Mouse (Mus musculus): Measurements from ENCODE around the gene Susd4.
A peak's percentile ranks its signal among the peaks of the same experiment; 100 is the strongest.

Susd4 gene

GRCm38 (mm10) chr1:182763716-182764461, at the start of gene Susd4:
Susd4 (plus strand) TSS chr1:182763860.
- DNase-seq (ENCODE audit: low read depth, low spot score), result peak; percentile 97

- DNase-seq (ENCODE audit: low read depth, low spot score), result no peak
These were observed 49.3 kb upstream of the Susd4 start for GRCm38 (mm10) chr1:182714236-182714935.

GRCm38 (mm10) chr1:182727541-182727940, 36.1 kb upstream of the Susd4 start:
- DNase-seq (ENCODE audit: low read depth, low spot score), result peak; percentile 48

DNA sequence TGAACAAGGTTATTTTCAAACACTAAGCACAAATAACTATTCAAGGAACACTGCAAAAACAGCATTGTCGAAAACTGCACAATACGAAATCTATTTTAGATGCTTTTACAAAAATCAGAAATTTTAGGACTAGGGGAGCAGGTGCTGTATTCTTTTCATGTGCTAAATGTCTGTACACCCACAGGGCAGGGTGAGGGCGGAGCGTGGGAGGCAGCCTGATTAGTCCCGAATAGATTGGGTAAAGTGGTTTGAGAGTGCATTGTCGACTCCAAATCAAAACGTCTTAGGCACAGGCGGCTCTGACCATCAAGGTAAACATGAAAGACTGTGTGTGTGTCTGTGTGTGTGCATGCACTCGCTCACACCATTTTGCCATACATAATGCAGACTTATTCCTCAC, 34.7 kb upstream of the Susd4 start:
- DNase-seq (ENCODE audit: low read depth, low spot score), result peak; percentile 36

DNA sequence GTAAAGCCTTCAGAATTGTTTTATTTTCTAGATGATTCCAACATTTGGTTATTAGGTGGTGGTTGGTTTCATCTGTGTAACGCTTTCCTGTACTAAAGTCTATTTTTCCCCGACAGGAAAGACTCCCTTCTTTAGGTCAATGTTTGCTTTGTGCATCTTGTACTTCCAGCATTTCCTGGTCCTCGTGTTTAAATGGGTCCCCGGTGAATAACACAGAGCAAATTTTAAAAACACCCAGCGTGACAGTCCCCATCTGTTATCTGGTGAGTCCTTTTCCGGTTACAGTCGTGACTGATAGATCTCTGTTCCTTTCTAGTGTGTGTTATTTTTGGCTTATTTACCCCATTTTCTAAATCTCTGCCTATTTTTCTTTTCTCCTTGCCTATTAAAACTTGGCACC, 31.0 kb upstream of the Susd4 start:
- DNase-seq (ENCODE audit: low read depth, low spot score), result no peak

DNA sequence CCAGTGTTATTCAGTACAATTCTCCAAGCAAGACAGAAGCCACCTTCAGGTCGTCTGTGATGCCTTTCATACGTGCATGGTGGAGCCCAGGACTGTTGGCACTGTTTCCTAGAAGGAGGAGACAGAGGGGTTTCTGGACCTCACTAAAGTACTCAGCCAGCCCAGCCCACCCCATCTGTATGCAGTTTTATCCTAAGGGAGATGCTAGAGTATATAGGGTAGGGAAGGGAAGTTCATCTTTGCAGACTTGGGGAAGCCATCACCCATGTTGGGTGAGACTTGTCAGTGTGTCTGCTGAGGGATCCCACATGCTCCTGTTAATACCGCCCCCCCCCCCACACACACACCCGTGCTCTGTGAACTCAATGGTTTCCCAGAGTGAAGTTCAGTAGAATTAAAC, 27.8 kb upstream of the Susd4 start:
- DNase-seq (ENCODE audit: low read depth, low spot score), result no peak

DNA sequence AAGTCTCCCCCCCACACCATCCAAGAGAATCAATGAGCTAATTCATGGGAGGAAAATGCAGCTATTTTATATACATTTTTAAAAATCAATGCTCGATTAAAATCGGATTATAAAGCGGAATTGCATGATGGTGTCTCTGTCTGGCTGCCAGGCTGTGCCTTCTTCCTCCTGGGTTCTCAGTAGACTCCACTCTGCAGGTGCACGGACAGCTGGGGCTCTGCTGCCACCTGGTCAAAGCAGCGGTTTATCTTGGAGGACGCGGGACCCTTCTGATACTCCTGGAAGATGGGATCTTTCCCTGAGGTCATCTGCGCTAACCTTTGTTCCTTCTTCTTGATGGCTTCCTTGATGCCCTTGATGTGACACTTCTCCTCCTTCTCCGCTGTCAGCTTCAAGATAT, 16.6 kb upstream of the Susd4 start:
- DNase-seq (ENCODE audit: low read depth, low spot score), result no peak

DNA sequence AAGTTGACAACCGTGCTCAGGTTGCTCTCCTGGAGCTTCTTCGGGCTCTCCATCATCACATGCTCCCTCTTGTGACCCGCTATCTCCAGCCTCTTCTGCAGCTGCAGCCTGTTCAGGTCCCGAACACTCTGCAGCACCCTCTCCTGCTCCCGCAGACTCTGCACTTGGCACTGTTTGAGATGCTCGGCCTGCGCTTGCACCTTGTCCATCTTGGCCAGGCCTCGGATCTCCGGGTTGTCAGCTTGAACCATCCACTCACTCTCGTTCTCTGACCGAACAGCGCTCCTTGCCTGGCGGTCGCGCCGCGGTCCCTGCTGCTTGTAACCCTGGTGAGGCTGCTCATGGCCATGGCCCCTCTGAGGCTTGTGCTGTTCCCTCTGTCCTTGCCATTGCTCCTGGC, 15.8 kb upstream of the Susd4 start:
- DNase-seq (ENCODE audit: low read depth, low spot score), result no peak

DNA sequence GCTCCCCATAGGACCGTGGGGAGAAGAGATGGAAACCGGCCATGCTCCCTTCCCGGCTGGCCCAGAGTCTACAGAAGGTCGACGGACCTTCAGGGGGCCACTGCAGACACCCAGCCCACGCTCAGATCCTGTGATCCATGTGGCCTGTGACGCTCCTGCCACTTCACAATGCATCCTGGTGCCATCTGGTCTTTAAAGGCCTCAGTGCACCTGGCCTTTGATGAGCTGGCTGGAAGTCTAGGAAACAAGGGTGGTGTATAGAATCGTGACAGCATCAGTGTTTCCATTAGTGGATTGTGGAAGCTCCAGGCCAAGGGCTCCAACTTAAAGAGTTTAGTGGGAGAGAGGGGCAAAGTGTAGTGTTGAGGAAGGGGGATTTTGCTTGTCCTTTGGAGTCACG, 14.6 kb upstream of the Susd4 start, which contains the start of gene Ccdc185:
TSS of gene Ccdc185 (minus strand) at position 101 of the 400 bp plus-strand sequence.
- no peak for DNase-seq (ENCODE audit: low read depth, low spot score)

DNA sequence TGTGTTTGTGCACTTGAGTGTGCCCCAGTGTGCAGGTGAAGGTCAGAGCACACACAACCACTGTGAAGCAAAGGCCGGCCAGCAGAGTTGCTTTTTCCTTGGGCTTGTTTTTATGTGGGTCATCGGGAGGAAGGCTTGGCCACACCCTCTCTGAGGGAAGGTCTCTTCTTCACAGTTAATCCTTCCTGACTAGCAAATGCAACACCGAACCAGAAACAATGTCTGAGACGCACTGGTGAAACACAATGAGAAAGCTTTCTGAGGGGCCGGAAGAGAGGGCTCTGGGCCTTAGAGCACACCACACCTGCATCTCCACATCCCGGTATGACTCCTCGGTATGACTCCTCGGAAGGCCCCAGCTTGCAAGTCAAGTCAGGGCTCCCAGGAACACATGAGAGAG, 12.4 kb upstream of the Susd4 start:
- DNase-seq (ENCODE audit: low read depth, low spot score), result no peak

DNA sequence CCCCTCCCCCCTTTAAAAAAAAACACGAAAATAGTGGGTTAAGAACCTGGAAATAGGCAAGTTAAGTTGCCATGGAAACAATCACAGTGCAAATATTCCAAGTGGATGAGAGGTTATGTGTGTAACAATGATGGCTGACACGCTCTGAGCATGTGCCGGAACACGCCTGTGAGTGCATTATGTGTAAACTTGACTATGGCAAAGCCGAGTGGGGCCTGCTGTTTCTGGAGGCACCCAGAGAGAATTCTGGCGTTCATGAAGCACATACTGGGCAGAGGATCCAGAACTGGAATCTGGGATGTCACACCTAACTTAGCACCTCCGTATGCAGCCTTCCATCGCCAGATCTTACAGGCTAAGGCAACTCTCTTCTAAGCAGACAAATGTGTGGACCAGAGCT, 10.0 kb upstream of the Susd4 start:
- DNase-seq (ENCODE audit: low read depth, low spot score), result peak; percentile 49

- no peak for DNase-seq (ENCODE audit: low read depth, low spot score)
These were observed 8.8 kb upstream of the Susd4 start for GRCm38 (mm10) chr1:182754865-182755264.

GRCm38 (mm10) chr1:182758783-182759182, 4.9 kb upstream of the Susd4 start:
- no peak for DNase-seq (ENCODE audit: low read depth, low spot score)

DNA sequence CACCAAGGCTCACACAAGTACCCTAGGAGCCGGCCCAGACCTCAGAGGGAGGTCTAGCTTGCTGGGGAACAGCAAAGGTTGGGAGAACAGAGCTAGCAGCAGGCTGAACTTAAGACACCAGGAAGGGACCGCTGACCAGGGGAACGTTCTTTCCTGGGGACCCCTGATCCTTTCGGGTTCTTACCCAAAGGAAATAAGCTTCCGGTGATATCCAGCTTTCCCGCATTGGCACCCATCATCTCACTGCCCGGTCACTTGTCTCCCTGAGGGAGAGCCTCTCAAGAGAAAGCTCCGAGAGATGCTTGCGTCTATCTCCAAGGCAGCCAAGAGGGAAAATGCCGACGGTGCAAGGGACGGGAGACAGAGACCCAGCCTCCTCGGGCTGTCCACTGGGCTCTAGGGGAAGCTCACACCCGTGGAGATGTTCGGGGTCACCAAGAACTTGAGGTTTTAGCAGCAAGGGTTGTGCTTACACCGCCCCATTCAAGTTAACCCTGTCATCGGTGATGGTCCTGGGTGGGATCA, 407 bp upstream of the Susd4 start:
- DNase-seq (ENCODE audit: low read depth, low spot score), result no peak

GRCm38 (mm10) chr1:182764541-182765281, 1.1 kb downstream of the Susd4 start:
- DNase-seq (ENCODE audit: low read depth, low spot score), result peak; percentile 56

DNA sequence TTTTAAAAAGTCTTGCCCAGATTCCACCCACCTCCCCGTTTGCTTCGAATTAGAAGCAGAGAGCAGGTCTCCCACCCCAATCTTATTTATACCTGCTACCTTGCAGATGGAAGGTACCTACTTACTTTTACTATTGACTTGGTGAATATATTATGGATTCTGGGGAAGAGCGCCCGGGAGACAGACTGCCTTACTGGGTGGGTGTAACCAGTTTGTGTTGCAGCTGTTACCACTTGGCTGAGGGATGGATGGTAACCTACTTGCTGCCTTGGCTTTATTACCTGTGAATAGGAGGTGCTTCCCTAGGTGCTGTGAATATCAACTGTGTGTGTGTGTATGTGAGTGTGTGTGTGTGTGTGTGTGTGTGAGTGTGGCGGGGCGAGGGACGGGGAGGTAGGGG, 11.9 kb downstream of the Susd4 start:
- peak; percentile 53 for DNase-seq (ENCODE audit: low read depth, low spot score)

- peak; percentile 77 for DNase-seq (ENCODE audit: low read depth, low spot score)
These were observed 13.2 kb downstream of the Susd4 start for GRCm38 (mm10) chr1:182776749-182777410.

DNA sequence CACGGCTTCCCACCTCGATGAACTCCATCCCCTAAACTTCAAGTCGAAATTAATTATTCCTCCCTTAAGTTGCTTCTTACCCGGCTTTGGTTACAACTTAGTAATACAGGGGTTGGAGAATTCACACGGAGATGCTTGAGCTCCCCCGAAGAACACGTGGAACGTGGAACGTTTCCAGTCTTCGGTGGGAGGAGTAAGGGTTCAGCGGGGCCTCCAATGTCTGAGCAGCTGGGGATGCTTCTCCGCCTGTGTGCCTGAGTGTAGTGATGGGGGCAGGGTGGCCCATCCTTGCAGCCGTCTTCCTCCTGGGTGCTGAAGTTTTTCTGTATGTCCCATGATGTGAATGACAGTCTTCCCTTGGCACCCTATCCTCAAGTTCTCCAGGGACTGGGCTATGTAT, 14.6 kb downstream of the Susd4 start:
- peak; percentile 53 for DNase-seq (ENCODE audit: low read depth, low spot score)

DNA sequence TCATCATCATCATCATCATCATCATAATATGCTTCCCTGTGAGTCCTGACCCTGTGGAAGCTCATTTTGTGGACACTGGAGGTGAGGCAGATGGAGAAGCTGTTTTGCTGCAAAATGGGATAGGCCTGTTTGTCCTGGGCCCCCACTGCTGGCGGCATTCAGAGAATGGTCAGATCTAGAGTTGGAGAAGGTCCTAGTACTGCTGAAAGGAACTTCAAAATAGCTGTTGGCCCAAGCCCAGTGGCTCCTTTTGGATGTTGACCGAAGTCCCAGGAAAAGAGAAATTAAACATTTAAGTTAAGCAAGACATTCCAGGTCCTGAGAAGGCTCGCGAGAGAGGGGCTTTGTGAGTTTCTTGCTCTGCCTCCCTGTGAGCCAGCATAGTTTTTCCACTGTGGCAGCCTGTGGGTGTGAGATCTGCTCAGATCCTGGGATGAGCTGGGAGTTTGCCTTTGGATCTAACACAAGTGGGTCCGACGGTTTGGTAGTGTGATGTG, 15.4 kb downstream of the Susd4 start:
- DNase-seq (ENCODE audit: low read depth, low spot score), result no peak

DNA sequence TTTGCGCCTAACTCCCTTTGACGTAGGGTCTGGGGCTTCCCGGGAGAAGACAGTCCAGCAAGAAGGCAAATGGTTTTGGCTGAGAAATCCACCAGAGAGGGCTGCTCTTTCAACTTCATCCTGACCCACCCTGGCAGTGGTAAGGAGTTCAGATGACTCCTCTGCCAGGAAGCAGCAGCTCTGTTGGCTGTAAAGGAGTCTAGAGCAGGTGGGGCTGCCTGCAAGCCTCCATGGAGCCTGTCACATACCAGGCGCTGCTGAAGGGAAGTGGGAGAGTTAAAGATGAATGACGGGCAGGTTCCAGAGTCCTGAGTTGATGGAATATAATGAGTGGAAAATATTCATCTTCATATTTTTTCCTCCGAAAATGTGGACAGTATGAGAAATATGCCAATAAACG, 20.1 kb downstream of the Susd4 start:
- DNase-seq (ENCODE audit: low read depth, low spot score), result no peak

DNA sequence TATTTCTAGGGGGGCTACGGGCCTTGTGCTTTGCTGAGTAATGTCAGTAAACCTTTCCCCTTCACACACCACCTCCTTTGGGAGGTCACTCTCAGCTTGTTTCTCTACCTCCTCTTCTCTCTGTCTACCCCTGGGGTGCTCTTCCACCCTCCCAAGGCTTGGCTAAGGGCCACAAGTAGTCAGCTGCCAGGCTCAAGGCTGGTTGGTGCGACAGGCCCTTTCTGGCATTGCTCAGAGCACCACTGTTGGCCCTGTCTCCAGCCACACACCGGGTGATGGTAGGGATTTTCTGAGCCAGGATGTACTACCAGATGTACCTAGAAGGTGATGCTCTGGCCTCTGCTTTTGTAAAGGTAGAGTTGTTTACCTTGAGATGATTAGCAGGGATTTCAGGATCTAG, 21.1 kb downstream of the Susd4 start:
- no peak for DNase-seq (ENCODE audit: low read depth, low spot score)

GRCm38 (mm10) chr1:182785504-182785903, 21.8 kb downstream of the Susd4 start:
- DNase-seq (ENCODE audit: low read depth, low spot score), result no peak

Measured in brain, adult 2 months (tissue).